Mouse (Mus musculus) C2C12 (cell line): ENCODE measurements around the gene Dhrs9.

Source experiments
- CTCF ChIP-seq: IDR thresholded peaks from one replicate; pipeline ENCODE4 v1.5.1; 2011; ENCODE audit not compliant: control insufficient read depth, insufficient read depth, insufficient read length
- MAX ChIP-seq: IDR thresholded peaks from one replicate; pipeline ENCODE4 v1.6.1; 2011; ENCODE audit warnings: mild to moderate bottlenecking, control low read depth
- MYOD1 ChIP-seq: IDR thresholded peaks from one replicate; pipeline ENCODE4 v1.6.1; 2011; ENCODE audit warnings: low read depth; ENCODE audit not compliant: control insufficient read depth, insufficient read length

DNA sequence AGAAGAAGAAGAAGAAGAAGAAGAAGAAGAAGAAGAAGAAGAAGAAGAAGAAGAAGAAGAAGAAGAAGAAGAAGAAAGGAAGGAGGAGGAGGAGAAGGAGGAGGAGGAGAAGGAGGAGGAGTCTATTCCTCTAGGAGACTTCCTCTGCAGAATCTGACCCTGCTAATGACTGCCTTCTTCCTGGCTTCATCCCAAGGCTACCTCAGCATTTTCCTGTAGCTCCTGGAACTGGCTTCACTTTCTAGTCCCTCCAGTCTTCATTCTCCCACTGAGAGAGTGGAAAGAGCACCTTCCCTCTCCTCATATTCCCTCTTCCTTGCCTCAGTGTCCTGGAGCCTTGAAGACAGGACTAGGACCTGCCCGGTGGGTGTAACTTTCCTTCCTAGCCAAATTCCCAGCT is 15.0 kb upstream of the Dhrs9 start:
- no peak for TF ChIP-seq CTCF
- TF ChIP-seq MYOD1 = no peak
- no peak for TF ChIP-seq MAX
